Mouse (Mus musculus) forebrain, embryonic 13.5 days (tissue): Measurements from ENCODE around the gene Carm1. TPM values are rescaled to one million over a fixed set of nuclear protein-coding genes. Genes with fewer than 3 reads are reported as not detected.

Experiments used
- ATAC-seq: fragments of 200-750 bp; cut with Nextera tagmentation; 2 replicates; pipeline ENCODE4 v1.8.0; 2017
- H3K27ac ChIP-seq: fragments of 300-500 bp; sonication (generic); 2 replicates; pipeline ENCODE4 v1.5.1; 2015; ENCODE audit warnings: inconsistent platforms, mild to moderate bottlenecking, moderate library complexity
- H3K27me3 ChIP-seq: fragments of 300-500 bp; sonication (generic); 2 replicates; pipeline ENCODE4 v1.6.1; 2015; ENCODE audit warnings: mild to moderate bottlenecking, inconsistent platforms
- H3K36me3 ChIP-seq: fragments of 300-500 bp; sonication (generic); 2 replicates; pipeline ENCODE4 v1.6.1; 2015; ENCODE audit warnings: mild to moderate bottlenecking, inconsistent platforms; ENCODE audit not compliant: poor library complexity, severe bottlenecking
- H3K4me1 ChIP-seq: fragments of 300-500 bp; sonication (generic); 2 replicates; pipeline ENCODE4 v1.6.1; 2015; ENCODE audit warnings: inconsistent platforms
- H3K4me2 ChIP-seq: fragments of 300-500 bp; sonication (generic); 2 replicates; pipeline ENCODE4 v1.6.1; 2015; ENCODE audit warnings: inconsistent platforms, mild to moderate bottlenecking, moderate library complexity
- H3K4me3 ChIP-seq: fragments of 300-500 bp; sonication (generic); 2 replicates; pipeline ENCODE4 v1.5.1; 2015; ENCODE audit warnings: mild to moderate bottlenecking, inconsistent platforms
- H3K9ac ChIP-seq: fragments of 300-500 bp; sonication (generic); 2 replicates; pipeline ENCODE4 v1.6.1; 2015; ENCODE audit warnings: mild to moderate bottlenecking, inconsistent platforms
- H3K9me3 ChIP-seq: fragments of 300-500 bp; sonication (generic); replicated peaks from 2 replicates; pipeline ENCODE4 v1.6.1; 2016; ENCODE audit warnings: inconsistent platforms
- WGBS: fragments of 180-500 bp; shearing (Covaris S2); methylation state at CpG from one replicate; pipeline ENCODE4 v1.1.7; 2015; 5-methylcytosine and 5-hydroxymethylcytosine counted together
- polyA plus RNA-seq: library from polyadenylated mRNA; unstranded; fragments of >200 nt; fragmentation: Nextera tagmentation; extraction: Ambion mirVana; gene quantifications from 2 replicates; pipeline ENCODE4 v1.2.1, GENCODE M21; 2015

The Carm1 gene
- polyA plus RNA-seq, 1 experiment from 2014 or later = 28.5 TPM

DNA sequence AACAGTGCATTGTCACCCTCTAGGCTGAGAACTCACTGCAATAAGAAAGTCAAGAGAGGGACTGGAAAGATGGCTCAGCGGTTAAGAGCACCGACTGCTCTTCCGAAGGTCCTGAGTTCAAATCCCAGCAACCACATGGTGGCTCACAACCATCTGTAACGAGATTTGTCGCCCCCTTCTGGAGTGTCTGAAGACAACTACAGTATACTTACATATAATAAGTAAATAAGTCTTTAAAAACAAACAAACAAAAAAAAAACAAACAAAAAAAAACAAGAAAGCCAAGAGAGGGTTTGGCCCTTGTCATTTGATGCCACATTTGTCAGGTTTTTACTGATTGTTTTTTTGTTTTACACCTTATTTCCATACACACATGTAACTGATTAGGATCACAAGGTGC lies 57.4 kb downstream of the Carm1 start:
- no peak overlapping the region for H3K9ac ChIP-seq
- H3K27ac ChIP-seq = no peak overlapping the region
- no peak overlapping the region for H3K4me3 ChIP-seq
- no peaks in the 10 kb centered on the region for H3K4me1 ChIP-seq
- no peak for ATAC-seq
- no peaks in the 10 kb centered on the region for H3K9me3 ChIP-seq
- WGBS = 67% methylated on average over 5 of the region's 5 CpGs
- no peaks in the 10 kb centered on the region for H3K36me3 ChIP-seq
- H3K4me2 ChIP-seq = no peak overlapping the region
- no peaks in the 10 kb centered on the region for H3K27me3 ChIP-seq

- Histone ChIP-seq H3K9ac (no peak overlapping the region), H3K9me3 (no peaks in the 10 kb centered on the region), H3K36me3 (no peaks in the 10 kb centered on the region), H3K27me3 (no peaks in the 10 kb centered on the region), H3K4me2 (no peak overlapping the region), H3K4me3 (no peak overlapping the region), H3K4me1 (no peaks in the 10 kb centered on the region), H3K27ac (no peak overlapping the region)
- WGBS = 65% methylated on average over 5 of the region's 5 CpGs
- no peak for ATAC-seq
These were observed 59.2 kb downstream of the Carm1 start for GRCm38 (mm10) chr9:21605865-21606264.

GRCm38 (mm10) chr9:21606648-21607047 lies 60.0 kb downstream of the Carm1 start:
- Histone ChIP-seq H3K36me3 (no peaks in the 10 kb centered on the region), H3K27ac (no peak overlapping the region), H3K4me3 (no peak overlapping the region), H3K4me1 (no peaks in the 10 kb centered on the region), H3K9ac (no peak overlapping the region), H3K4me2 (no peak overlapping the region), H3K27me3 (no peaks in the 10 kb centered on the region), H3K9me3 (no peaks in the 10 kb centered on the region)
- 79% methylated on average over 1 of the region's 1 CpGs for WGBS
- no peak for ATAC-seq

DNA sequence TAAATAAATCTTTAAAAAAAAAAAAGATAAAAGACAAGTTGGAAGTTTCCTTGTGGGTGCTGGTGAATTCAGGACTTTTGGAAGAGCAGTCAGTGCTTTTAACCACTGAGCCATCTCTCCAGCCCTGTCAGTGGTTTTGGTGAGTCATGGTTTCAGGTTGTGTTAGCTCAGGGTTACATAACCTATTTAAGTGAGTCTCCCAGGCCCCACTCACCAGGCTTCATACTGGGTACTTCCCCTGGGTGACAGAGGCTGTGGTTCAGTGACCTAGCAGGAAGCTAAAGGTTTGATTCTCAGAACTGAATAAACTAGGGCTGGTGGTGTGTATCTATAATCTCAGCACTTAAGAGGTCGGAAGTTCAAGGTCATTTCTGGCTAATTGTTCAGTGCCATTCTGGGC lies 63.2 kb downstream of the Carm1 start:
- H3K27ac ChIP-seq = no peak overlapping the region
- H3K9ac ChIP-seq = no peak overlapping the region
- ATAC-seq = no peak
- peaks cover 2% of the 10 kb centered on the region; the same call in 1 of the 2 replicates for H3K4me1 ChIP-seq
- no peak overlapping the region for H3K4me3 ChIP-seq
- 94% methylated on average over 1 of the region's 1 CpGs for WGBS
- H3K36me3 ChIP-seq = no peaks in the 10 kb centered on the region
- no peak overlapping the region for H3K4me2 ChIP-seq
- H3K9me3 ChIP-seq = no peaks in the 10 kb centered on the region
- H3K27me3 ChIP-seq = no peaks in the 10 kb centered on the region

DNA sequence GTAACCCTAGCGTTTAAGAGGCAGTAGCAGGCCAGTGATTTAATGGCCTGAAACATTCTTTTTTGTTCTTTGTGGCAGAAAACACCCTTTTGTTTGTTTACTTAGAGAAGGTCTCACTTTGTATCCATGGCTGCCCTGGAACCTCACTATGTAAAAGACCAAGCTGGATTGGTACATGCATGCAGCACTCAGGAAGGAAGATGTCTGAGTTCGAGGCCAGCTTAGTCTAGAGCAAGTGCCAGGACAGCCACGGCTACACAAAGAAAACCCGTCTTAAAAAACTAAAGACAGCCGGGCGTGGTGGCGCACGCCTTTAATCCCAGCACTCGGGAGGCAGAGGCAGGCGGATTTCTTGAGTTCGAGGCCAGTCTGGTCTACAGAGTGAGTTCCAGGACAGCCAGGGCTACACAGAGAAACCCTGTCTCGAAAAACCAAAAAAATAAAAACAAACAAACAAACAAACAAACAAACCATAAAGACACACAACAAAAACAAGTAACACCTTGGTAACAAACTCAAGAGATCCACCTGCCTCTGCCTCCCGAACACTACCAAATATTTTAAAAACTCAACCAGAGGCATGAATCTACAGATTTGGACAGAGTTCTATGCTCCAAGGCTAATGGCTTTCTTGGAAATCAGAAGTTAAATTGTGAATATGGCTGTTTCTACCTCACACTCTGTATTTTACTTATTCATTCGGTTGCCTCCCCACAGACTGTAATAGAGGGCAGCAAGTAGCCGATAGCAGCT lies 68.3 kb downstream of the Carm1 start:
- ATAC-seq = no peak
- WGBS = 82% methylated on average over 15 of the region's 15 CpGs

GRCm38 (mm10) chr9:21615617-21616231 lies 69.0 kb downstream of the Carm1 start, which contains the start of gene Smarca4:
Gene Smarca4, plus strand, starts transcription at chr9:21616169.
- Histone ChIP-seq H3K36me3 (no peaks in the 10 kb centered on the region), H3K4me1 (peaks cover 34% of the 10 kb centered on the region), H3K27me3 (no peaks in the 10 kb centered on the region), H3K9ac (peak within 1 kb of the TSS; percentile 91), H3K9me3 (no peaks in the 10 kb centered on the region), H3K27ac (peak within 1 kb of the TSS; percentile 98), H3K4me3 (peak within 1 kb of the TSS; percentile 81), H3K4me2 (peak within 1 kb of the TSS; percentile 80)
- WGBS = under 1% methylated on average over 33 of the region's 45 CpGs
- ATAC-seq = peak; percentile 95

More for the DNA sequence above, 68.3 kb downstream of the Carm1 start:
- H3K27me3 ChIP-seq = no peaks in the 10 kb centered on the region
- peak overlapping the region; percentile 80 for H3K9ac ChIP-seq
- H3K4me1 ChIP-seq = peaks cover 30% of the 10 kb centered on the region
- peak overlapping the region; percentile 96 for H3K27ac ChIP-seq
- H3K4me3 ChIP-seq = peak overlapping the region; percentile 81
- H3K9me3 ChIP-seq = no peaks in the 10 kb centered on the region
- H3K4me2 ChIP-seq = peak overlapping the region; percentile 80
- no peaks in the 10 kb centered on the region for H3K36me3 ChIP-seq

DNA sequence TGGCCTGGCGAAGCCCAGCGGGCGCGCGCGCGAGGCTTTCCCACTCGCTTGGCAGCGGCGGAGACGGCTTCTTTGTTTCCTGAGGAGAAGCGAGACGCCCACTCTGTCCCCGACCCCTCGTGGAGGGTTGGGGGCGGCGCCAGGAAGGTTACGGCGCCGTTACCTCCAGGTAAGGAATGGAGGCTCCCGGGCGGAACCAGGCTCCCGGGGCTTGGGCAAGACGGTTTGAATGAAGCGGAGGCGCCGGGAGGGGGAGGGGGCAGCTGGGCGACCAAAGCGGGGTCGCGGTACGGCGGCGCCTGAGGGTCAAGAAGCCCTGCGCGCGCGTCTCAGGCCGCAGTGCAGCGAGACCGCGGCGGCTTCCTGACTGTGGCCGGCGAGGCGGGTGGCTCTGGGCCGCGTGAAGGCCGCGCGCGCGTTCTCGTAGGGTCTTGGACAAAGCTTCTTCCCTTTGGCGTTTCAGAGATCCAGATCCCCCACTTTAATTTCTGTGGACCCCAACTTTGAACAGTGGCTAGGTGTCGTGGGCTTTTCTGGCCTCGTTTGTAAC lies 69.6 kb downstream of the Carm1 start:
- peak overlapping the region; percentile 98 for H3K27ac ChIP-seq
- peaks cover 34% of the 10 kb centered on the region for H3K4me1 ChIP-seq
- H3K4me2 ChIP-seq = peak overlapping the region; percentile 80
- peak overlapping the region; percentile 91 for H3K9ac ChIP-seq
- WGBS = under 1% methylated on average over 44 of the region's 57 CpGs
- H3K36me3 ChIP-seq = no peaks in the 10 kb centered on the region
- peak; percentile 84 for ATAC-seq
- no peaks in the 10 kb centered on the region for H3K9me3 ChIP-seq
- no peaks in the 10 kb centered on the region for H3K27me3 ChIP-seq
- H3K4me3 ChIP-seq = peak overlapping the region; percentile 81

DNA sequence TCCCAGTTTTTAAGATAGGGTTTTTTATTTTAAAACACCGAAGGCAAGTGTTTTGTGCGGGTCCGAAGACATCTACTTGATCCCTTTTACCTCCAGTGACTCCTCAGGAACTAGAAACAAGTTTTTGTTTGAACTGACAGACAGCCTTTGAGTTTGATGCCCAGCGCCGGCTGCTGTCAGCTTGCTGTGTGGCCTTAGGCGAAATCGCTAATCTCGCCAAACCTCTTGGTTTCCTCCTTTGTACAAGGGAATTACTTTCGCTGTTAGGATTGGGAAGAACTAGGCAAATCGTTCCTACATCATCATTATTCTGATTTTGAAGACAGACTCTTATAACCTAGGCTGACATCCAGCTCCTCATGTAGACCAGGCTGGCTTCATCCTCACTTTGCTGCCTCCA lies 70.4 kb downstream of the Carm1 start:
- ATAC-seq = no peak
- peak overlapping the region; percentile 91 for H3K9ac ChIP-seq
- peak overlapping the region; percentile 80 for H3K4me2 ChIP-seq
- no peaks in the 10 kb centered on the region for H3K27me3 ChIP-seq
- peak overlapping the region; percentile 81 for H3K4me3 ChIP-seq
- H3K4me1 ChIP-seq = peaks cover 34% of the 10 kb centered on the region
- H3K27ac ChIP-seq = peak overlapping the region; percentile 98
- no peaks in the 10 kb centered on the region for H3K9me3 ChIP-seq
- no peaks in the 10 kb centered on the region for H3K36me3 ChIP-seq
- WGBS = 4% methylated on average over 10 of the region's 10 CpGs

GRCm38 (mm10) chr9:21620229-21620628 lies 73.5 kb downstream of the Carm1 start:
- no peak overlapping the region for H3K4me3 ChIP-seq
- no peak for ATAC-seq
- no peaks in the 10 kb centered on the region for H3K9me3 ChIP-seq
- H3K4me1 ChIP-seq = peaks cover 44% of the 10 kb centered on the region
- peaks cover 4% of the 10 kb centered on the region; the same call in 1 of the 2 replicates for H3K36me3 ChIP-seq
- WGBS = 88% methylated on average over 4 of the region's 4 CpGs
- H3K9ac ChIP-seq = no peak overlapping the region
- H3K27me3 ChIP-seq = no peaks in the 10 kb centered on the region
- H3K27ac ChIP-seq = no peak overlapping the region
- no peak overlapping the region for H3K4me2 ChIP-seq

DNA sequence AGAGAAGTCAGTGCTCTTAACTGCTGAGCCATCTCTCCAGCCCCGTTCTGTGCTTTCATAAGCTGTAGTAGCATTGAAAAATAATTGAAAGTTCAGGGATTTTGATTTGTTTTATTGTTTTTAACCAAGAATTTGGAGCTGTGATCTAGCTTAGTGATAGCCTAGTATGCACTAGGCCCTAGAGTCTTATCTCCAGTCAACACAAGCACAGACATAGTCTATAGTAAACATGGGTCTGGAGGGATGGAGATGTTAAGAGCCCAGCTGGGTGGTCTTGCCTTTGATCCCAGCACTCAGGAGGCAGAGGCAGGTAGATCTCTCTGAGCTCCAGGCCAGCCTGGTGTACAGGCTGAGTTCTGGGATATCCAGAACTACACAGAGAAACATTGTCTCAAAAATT lies 76.0 kb downstream of the Carm1 start:
- H3K27me3 ChIP-seq = no peaks in the 10 kb centered on the region
- peaks cover 49% of the 10 kb centered on the region for H3K4me1 ChIP-seq
- H3K9me3 ChIP-seq = no peaks in the 10 kb centered on the region
- whole genome bisulfite sequencing = 97% methylated on average over 1 of the region's 1 CpGs
- no peak overlapping the region for H3K4me2 ChIP-seq
- no peak overlapping the region for H3K27ac ChIP-seq
- no peak for ATAC-seq
- no peak overlapping the region for H3K9ac ChIP-seq
- H3K36me3 ChIP-seq = peaks cover 4% of the 10 kb centered on the region; the same call in 1 of the 2 replicates
- no peak overlapping the region for H3K4me3 ChIP-seq

GRCm38 (mm10) chr9:21625342-21626339 lies 78.9 kb downstream of the Carm1 start:
- peaks cover 27% of the 10 kb centered on the region for H3K4me1 ChIP-seq
- no peak overlapping the region for H3K4me3 ChIP-seq
- H3K27me3 ChIP-seq = no peaks in the 10 kb centered on the region
- no peak overlapping the region for H3K9ac ChIP-seq
- peaks cover 4% of the 10 kb centered on the region; the same call in 1 of the 2 replicates for H3K36me3 ChIP-seq
- H3K9me3 ChIP-seq = no peaks in the 10 kb centered on the region
- H3K27ac ChIP-seq = no peak overlapping the region
- ATAC-seq = no peak
- no peak overlapping the region for H3K4me2 ChIP-seq
- 91% methylated on average over 10 of the region's 10 CpGs for WGBS
